Mouse (Mus musculus) liver, embryonic 14.5 days (tissue): ENCODE data around the gene Jade2. TPM values are rescaled to one million over a fixed set of nuclear protein-coding genes. Genes with fewer than 3 reads are reported as not detected.

Experiments used
- ATAC-seq: fragments of 200-750 bp; cut with Nextera tagmentation; 2 replicates; pipeline ENCODE4 v1.8.0; 2017; ENCODE audit warnings: moderate number of reproducible peaks, mild to moderate bottlenecking, moderate library complexity; ENCODE audit not compliant: insufficient read depth
- DNase-seq, 3 experiments: peaks; one replicate each; pipeline ENCODE4 v3.0.0-alpha.2; 2012 to 2013; ENCODE audit warnings: low read depth in 3 of 3, low spot score in 3 of 3
- H3K27ac ChIP-seq: fragments of 300-500 bp; sonication (generic); 2 replicates; pipeline ENCODE4 v1.5.1; 2014; ENCODE audit warnings: moderate library complexity, mild to moderate bottlenecking, control low read depth, inconsistent platforms
- H3K27me3 ChIP-seq: fragments of 300-500 bp; sonication (generic); 2 replicates; pipeline ENCODE4 v1.6.1; 2014; ENCODE audit warnings: mild to moderate bottlenecking, low read length, moderate library complexity; ENCODE audit not compliant: control insufficient read depth, insufficient read depth
- H3K36me3 ChIP-seq: fragments of 300-500 bp; sonication (generic); replicated peaks from 2 replicates; pipeline ENCODE4 v1.6.1; 2014; ENCODE audit warnings: low read depth; ENCODE audit not compliant: control insufficient read depth, insufficient read depth
- H3K4me1 ChIP-seq, 2 experiments: fragments of 200-500 bp in 1 of 2; fragments of 300-500 bp in 1 of 2; sonication (generic) in 1 of 2; replicated peaks; 2 replicates each; pipeline ENCODE4 v1.6.1; 2012 to 2014; ENCODE audit warnings: antibody characterized with exemption in 1 of 2, inconsistent platforms in 1 of 2, low read length in 1 of 2; ENCODE audit not compliant: control insufficient read depth in 2 of 2, insufficient read depth in 2 of 2
- H3K4me2 ChIP-seq: fragments of 300-500 bp; sonication (generic); 2 replicates; pipeline ENCODE4 v1.6.1; 2014; ENCODE audit warnings: low read depth, mild to moderate bottlenecking, control low read depth, moderate library complexity
- H3K4me3 ChIP-seq, 2 experiments: fragments of 200-500 bp in 1 of 2; fragments of 300-500 bp in 1 of 2; sonication (generic) in 1 of 2; 2 replicates each; pipeline ENCODE4 v1.5.1; 2012 to 2014; ENCODE audit warnings: low read depth in 2 of 2, low read length in 2 of 2, mild to moderate bottlenecking in 2 of 2, control low read depth in 1 of 2, inconsistent platforms in 1 of 2, moderate library complexity in 1 of 2; ENCODE audit not compliant: insufficient read depth in 1 of 2
- H3K9ac ChIP-seq: fragments of 300-500 bp; sonication (generic); replicated peaks from 2 replicates; pipeline ENCODE4 v1.6.1; 2014; ENCODE audit warnings: mild to moderate bottlenecking, control low read depth, moderate library complexity
- H3K9me3 ChIP-seq: fragments of 300-500 bp; sonication (generic); 2 replicates; pipeline ENCODE4 v1.6.1; 2016; ENCODE audit warnings: low read length, mixed read lengths; ENCODE audit not compliant: control insufficient read depth
- CTCF ChIP-seq: IDR thresholded peaks from 2 replicates; pipeline ENCODE4 v1.5.1; 2016; ENCODE audit warnings: antibody characterized with exemption, low read depth, control low read depth
- EP300 ChIP-seq: IDR thresholded peaks from 2 replicates; pipeline ENCODE4 v1.6.1; 2016; ENCODE audit warnings: antibody characterized with exemption, low read depth
- WGBS: fragments of 180-500 bp; shearing (Covaris S2); extraction: QIAGEN DNeasy Blood & Tissue Kit; methylation state at CpG from one replicate; pipeline ENCODE4 v1.1.7; 2014; ENCODE audit not compliant: insufficient replicate concordance; 5-methylcytosine and 5-hydroxymethylcytosine counted together
- polyA plus RNA-seq, 2 experiments: library from polyadenylated mRNA; depleted of rRNA in 1 of 2; stranded (reverse) in 1 of 2; unstranded in 1 of 2; fragments of >200 nt; fragmentation: Nextera tagmentation in 1 of 2; extraction: Ambion mirVana in 1 of 2; gene quantifications; 2 replicates each; pipeline versions ENCODE4 v1.2.1 to v1.2.3; 2012 to 2014

The Jade2 gene
- polyA plus RNA-seq, 2 experiments: 0.46 to 0.77 TPM

DNA sequence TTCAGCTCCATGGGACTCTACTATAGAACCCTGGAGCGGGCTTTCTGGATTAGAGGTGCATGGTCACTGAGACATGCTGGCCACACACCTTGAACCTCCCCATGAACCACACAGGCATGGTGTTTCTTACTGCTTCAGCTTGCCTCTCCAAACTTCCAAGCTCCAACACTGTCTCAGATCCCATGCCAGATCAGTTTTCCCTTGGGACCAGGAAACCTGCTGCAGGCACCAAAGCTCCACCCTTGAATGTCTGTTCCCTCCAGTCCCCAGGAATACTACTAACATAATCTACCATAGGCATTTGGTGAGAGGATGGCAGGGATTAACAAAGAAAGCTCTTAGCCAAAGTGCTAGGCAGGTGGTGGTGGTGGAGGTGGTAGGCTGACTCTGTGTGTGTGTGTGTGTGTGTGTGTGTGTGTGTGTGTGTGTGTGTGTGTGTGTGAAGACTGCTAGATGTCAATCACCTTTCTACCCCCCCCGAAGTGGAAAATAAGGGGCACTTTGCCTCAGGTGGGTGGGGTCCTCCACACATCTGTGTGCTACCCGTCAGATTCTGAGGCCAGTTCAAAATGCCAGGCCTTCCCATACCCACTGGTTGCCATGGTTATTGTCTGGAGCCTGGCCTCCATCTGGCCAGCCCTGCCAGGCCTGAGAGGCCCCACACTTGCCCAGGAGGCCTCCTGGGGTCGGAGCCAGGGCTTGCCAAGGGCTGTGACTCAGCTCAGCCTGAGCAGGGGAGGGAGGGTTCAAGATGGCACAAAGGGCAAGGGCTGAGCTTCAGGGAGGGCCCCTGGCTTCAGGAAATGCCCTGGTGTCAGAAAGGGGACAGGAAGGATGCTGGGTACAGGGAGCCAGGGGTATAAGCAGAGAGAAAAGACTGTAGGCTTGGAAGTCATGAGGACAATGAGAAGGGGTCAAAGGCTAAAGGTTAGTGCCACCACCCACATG lies 25.2 kb downstream of the Jade2 start:
- ATAC-seq (peak; percentile 83), DNase-seq (no peak)
- Histone ChIP-seq H3K9me3 (no peaks in the 10 kb centered on the region), H3K4me2 (no peak overlapping the region), H3K9ac (no peak overlapping the region), H3K4me3 (no peak overlapping the region), H3K4me1 (peaks cover 3 to 20% of the 10 kb centered on the region in 2 experiments), H3K27ac (no peak overlapping the region; the same call in 1 of the 2 replicates), H3K27me3 (no peaks in the 10 kb centered on the region), H3K36me3 (no peaks in the 10 kb centered on the region)
- 49% methylated on average over 4 of the region's 4 CpGs for WGBS
- TF ChIP-seq EP300: peak; percentile 13; the same call in 1 of the 2 replicates
- 0 out of 2 replicates have a peak, but pooled peaks have one; percentile 16 for TF ChIP-seq CTCF

DNA sequence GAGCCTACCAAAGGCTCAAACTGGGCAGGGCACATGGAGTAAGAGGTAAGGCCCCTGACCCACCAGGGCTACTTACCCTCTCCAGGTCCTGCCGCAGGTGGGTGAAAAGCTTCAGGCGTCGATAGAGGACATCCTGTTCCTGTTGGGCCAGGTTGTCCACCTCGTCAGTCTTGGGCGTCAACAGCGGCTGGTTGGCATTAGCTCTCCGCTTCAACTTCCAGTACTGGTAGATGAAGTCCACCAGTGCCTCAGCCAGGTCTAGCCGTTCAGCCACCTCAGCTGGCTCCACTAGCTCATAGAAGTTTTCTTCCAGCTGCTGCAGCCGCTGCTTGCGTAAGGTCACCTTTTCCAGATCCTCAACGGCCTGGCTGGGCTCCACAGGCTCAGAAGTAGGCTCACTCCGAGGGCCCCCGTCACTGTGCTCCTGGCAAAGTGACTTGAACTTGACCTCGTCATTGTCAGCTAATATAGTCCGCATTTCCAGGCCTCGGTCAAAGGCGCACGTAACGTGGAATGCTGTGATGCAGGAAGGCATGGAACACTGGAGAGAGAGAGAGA lies 32.5 kb downstream of the Jade2 start:
- Histone ChIP-seq H3K4me3 (no peak overlapping the region), H3K4me1 (peaks cover 14 to 15% of the 10 kb centered on the region in 2 experiments), H3K36me3 (no peaks in the 10 kb centered on the region), H3K4me2 (no peak overlapping the region), H3K27me3 (no peaks in the 10 kb centered on the region), H3K27ac (no peak overlapping the region), H3K9me3 (no peaks in the 10 kb centered on the region), H3K9ac (no peak overlapping the region)
- ATAC-seq: no peak
- 82% methylated on average over 19 of the region's 19 CpGs for WGBS
- DNase-seq: no peak
- no peak for TF ChIP-seq CTCF
- TF ChIP-seq EP300: no peak

DNA sequence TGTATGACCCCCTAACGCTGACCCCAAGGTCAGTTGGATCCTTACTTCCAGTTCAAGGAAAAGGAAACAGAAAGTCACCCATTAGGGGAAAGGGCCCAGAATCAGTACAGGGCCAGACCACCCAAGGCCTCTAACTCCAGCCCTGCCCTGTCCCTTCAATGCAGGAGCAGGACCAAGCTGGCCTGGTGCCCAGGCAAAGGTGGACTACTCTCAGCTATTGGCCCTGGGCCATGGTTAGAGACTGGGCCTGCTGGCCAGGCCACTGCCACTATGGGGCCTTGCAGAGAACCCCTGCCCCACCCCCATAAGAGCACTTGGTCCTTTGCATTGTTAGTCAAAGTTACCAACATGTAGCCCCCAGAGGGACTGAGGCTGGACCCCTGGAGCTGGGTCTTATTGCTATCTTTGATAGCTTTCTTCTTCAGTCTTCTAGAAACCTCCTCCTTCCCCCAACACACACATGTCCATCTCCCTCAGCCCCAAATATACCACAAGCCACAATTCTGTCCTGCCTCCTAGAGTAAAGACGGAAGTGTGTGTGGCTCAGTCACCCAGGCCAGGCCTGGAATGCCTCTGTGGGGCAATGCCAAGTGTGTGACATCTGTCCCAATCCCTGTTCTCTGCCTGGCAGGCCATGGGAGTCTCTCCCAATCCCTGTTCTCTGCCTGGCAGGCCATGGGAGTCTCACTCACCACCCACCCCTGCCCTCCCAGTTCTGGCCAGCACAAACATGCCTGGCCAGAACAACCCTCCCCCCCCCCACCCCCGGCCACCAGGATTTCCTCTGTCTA lies 33.3 kb downstream of the Jade2 start:
- no peaks in the 10 kb centered on the region for H3K27me3 ChIP-seq
- H3K27ac ChIP-seq: no peak overlapping the region
- no peak for ATAC-seq
- no peak overlapping the region for H3K9ac ChIP-seq
- 59% methylated on average over 3 of the region's 3 CpGs for WGBS
- no peak for TF ChIP-seq EP300
- TF ChIP-seq CTCF: no peak
- no peak overlapping the region for H3K4me3 ChIP-seq
- no peak for DNase-seq
- no peak overlapping the region for H3K4me2 ChIP-seq
- H3K36me3 ChIP-seq: no peaks in the 10 kb centered on the region
- H3K9me3 ChIP-seq: no peaks in the 10 kb centered on the region
- H3K4me1 ChIP-seq: peaks cover 14 to 15% of the 10 kb centered on the region in 2 experiments

DNA sequence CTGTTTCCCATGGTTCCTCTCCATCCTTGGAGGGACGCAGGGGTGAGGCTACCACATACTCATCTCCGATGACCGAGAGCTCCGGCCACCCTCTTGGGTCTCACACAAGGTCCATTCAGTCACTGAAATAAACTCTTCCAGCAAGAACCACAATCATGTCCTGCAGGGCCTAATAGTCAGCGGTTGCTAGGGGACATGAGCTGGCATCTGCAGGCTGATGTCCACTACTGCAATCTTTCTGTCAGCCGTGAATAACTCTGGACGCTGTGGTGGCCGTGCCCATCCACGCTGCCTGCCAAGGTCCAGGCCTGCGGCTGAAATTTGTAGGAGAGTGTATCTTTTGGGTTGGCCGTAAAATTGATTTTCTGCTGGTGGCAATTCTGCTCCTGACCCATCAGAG lies 34.2 kb downstream of the Jade2 start:
- DNase-seq (no peak), ATAC-seq (no peak)
- no peak for TF ChIP-seq CTCF
- no peak for TF ChIP-seq EP300
- 82% methylated on average over 11 of the region's 11 CpGs for WGBS
- H3K4me1 ChIP-seq: peaks cover 14 to 15% of the 10 kb centered on the region in 2 experiments
- H3K27me3 ChIP-seq: no peaks in the 10 kb centered on the region
- no peaks in the 10 kb centered on the region for H3K9me3 ChIP-seq
- no peaks in the 10 kb centered on the region for H3K36me3 ChIP-seq
- H3K27ac ChIP-seq: peak overlapping the region; percentile 21; the same call in 1 of the 2 replicates
- H3K4me2 ChIP-seq: no peak overlapping the region
- H3K4me3 ChIP-seq: no peak overlapping the region
- no peak overlapping the region for H3K9ac ChIP-seq
